Mouse (Mus musculus) CH12.LX (cell line): Measurements from ENCODE around the gene Cys1. TPM values are rescaled to one million over a fixed set of nuclear protein-coding genes. Genes with fewer than 3 reads are reported as not detected.

Experiments used
- DNase-seq: peaks from one replicate; pipeline ENCODE4 v3.0.0-alpha.2; 2013; ENCODE audit errors: extremely low read depth
- H3K27ac ChIP-seq: 2 replicates; pipeline ENCODE4 v1.5.1; 2012; ENCODE audit warnings: low read depth, mild to moderate bottlenecking, control low read depth, moderate library complexity; ENCODE audit not compliant: insufficient read depth
- H3K27me3 ChIP-seq: replicated peaks from 2 replicates; pipeline ENCODE3; 2012; ENCODE audit warnings: inconsistent platforms
- H3K36me3 ChIP-seq, 2 experiments: replicated peaks in 1 of 2; 2 replicates each; pipeline versions ENCODE3 to v1.6.1; 2012; ENCODE audit warnings: inconsistent platforms in 1 of 2, low read length in 1 of 2, mild to moderate bottlenecking in 1 of 2, mixed read lengths in 1 of 2, moderate library complexity in 1 of 2; ENCODE audit not compliant: control insufficient read depth in 1 of 2, insufficient read depth in 1 of 2
- H3K4me1 ChIP-seq, 2 experiments: 2 replicates each; pipeline ENCODE4 v1.6.1; 2012; ENCODE audit warnings: inconsistent platforms in 1 of 2, moderate library complexity in 1 of 2; ENCODE audit not compliant: insufficient read depth in 2 of 2, control insufficient read depth in 1 of 2
- H3K4me2 ChIP-seq: 2 replicates; pipeline ENCODE4 v1.6.1; 2012; ENCODE audit warnings: low read depth, mild to moderate bottlenecking, control low read depth; ENCODE audit not compliant: poor library complexity, insufficient read depth, severe bottlenecking
- H3K4me3 ChIP-seq, 3 experiments: fragments of 150-350 bp in 1 of 3; sonication (generic) in 1 of 3; replicated peaks in 1 of 3; 2 replicates each; pipeline versions ENCODE3 to v1.5.1; 2011 to 2012; ENCODE audit warnings: low read depth in 2 of 3, low read length in 2 of 3, mild to moderate bottlenecking in 2 of 3, moderate library complexity in 2 of 3, control low read depth in 1 of 3, improper control_type of control experiment in 1 of 3, inconsistent platforms in 1 of 3, mixed read lengths in 1 of 3; ENCODE audit not compliant: poor library complexity in 1 of 3
- H3K79me2 ChIP-seq: replicated peaks from 2 replicates; pipeline ENCODE4 v1.6.1; 2012; ENCODE audit warnings: mild to moderate bottlenecking, moderate library complexity; ENCODE audit not compliant: control insufficient read depth, poor library complexity, insufficient read depth, severe bottlenecking; ENCODE audit errors: extremely low read depth
- H3K9ac ChIP-seq: 2 replicates; pipeline ENCODE4 v1.6.1; 2012; ENCODE audit warnings: low read depth, mild to moderate bottlenecking, control low read depth, moderate library complexity; ENCODE audit not compliant: insufficient read depth
- H3K9me3 ChIP-seq: replicated peaks from 2 replicates; pipeline ENCODE3; 2012; ENCODE audit warnings: low read length, inconsistent platforms, mixed read lengths
- CHD1 ChIP-seq: IDR thresholded peaks from 2 replicates; pipeline ENCODE4 v1.6.1; 2012; ENCODE audit warnings: low read depth, low read length, improper control_type of control experiment, inconsistent platforms
- CTCF ChIP-seq, 2 experiments: IDR thresholded peaks in 1 of 2; conservative IDR thresholded peaks in 1 of 2; 2 replicates each; pipeline ENCODE4 v1.5.1; 2011 to 2012; ENCODE audit warnings: low read depth in 2 of 2, low read length in 2 of 2, improper control_type of control experiment in 1 of 2, inconsistent platforms in 1 of 2, mild to moderate bottlenecking in 1 of 2, moderate library complexity in 1 of 2
- E2F4 ChIP-seq: IDR thresholded peaks from 2 replicates; pipeline ENCODE4 v1.6.1; 2011; ENCODE audit warnings: low read depth, low read length, improper control_type of control experiment; ENCODE audit not compliant: insufficient replicate concordance
- ELF1 ChIP-seq: IDR thresholded peaks from 2 replicates; pipeline ENCODE4 v1.6.1; 2014; ENCODE audit warnings: low read depth, mild to moderate bottlenecking, inconsistent platforms, low read length, improper control_type of control experiment
- EP300 ChIP-seq: IDR thresholded peaks from 2 replicates; pipeline ENCODE4 v1.6.1; 2011; ENCODE audit warnings: low read length, improper control_type of control experiment
- GABPA ChIP-seq: IDR thresholded peaks from 2 replicates; pipeline ENCODE4 v1.6.1; 2012; ENCODE audit warnings: low read depth, low read length, improper control_type of control experiment, inconsistent platforms; ENCODE audit not compliant: insufficient replicate concordance
- IRF4 ChIP-seq: IDR thresholded peaks from 2 replicates; pipeline ENCODE4 v1.6.1; 2014; ENCODE audit warnings: low read depth, mild to moderate bottlenecking, inconsistent platforms, low read length, improper control_type of control experiment
- JUND ChIP-seq: conservative IDR thresholded peaks from 2 replicates; pipeline ENCODE4 v1.6.1; 2011; ENCODE audit warnings: low read depth, low read length, improper control_type of control experiment
- KAT2A ChIP-seq: IDR thresholded peaks from 2 replicates; pipeline ENCODE4 v1.6.1; 2012; ENCODE audit warnings: low read length, improper control_type of control experiment, inconsistent platforms; ENCODE audit not compliant: insufficient replicate concordance
- MAFK ChIP-seq: IDR thresholded peaks from 2 replicates; pipeline ENCODE4 v1.6.1; 2011; ENCODE audit warnings: low read length, improper control_type of control experiment; ENCODE audit not compliant: insufficient replicate concordance
- MAX ChIP-seq: IDR thresholded peaks from 2 replicates; pipeline ENCODE4 v1.6.1; 2011; ENCODE audit warnings: low read length, improper control_type of control experiment
- MXI1 ChIP-seq: IDR thresholded peaks from 2 replicates; pipeline ENCODE4 v1.6.1; 2011; ENCODE audit warnings: mild to moderate bottlenecking, low read depth, low read length, improper control_type of control experiment
- MYC ChIP-seq: IDR thresholded peaks from 2 replicates; pipeline ENCODE4 v1.6.1; 2011; ENCODE audit warnings: low read depth, mild to moderate bottlenecking, improper control_type of control experiment, low read length
- NELFE ChIP-seq: IDR thresholded peaks from 2 replicates; pipeline ENCODE4 v1.6.1; 2011; ENCODE audit warnings: low read depth, low read length, improper control_type of control experiment
- NRF1 ChIP-seq: IDR thresholded peaks from 2 replicates; pipeline ENCODE4 v1.6.1; 2014; ENCODE audit warnings: low read depth, mild to moderate bottlenecking, inconsistent platforms, low read length, improper control_type of control experiment, moderate library complexity
- POLR2A ChIP-seq: IDR thresholded peaks from 2 replicates; pipeline ENCODE4 v1.6.1; 2011; ENCODE audit warnings: low read depth, mild to moderate bottlenecking, improper control_type of control experiment, low read length
- RAD21 ChIP-seq: IDR thresholded peaks from 2 replicates; pipeline ENCODE4 v1.6.1; 2011; ENCODE audit warnings: low read depth, mild to moderate bottlenecking, low read length, improper control_type of control experiment, moderate library complexity
- SIN3A ChIP-seq: IDR thresholded peaks from 2 replicates; pipeline ENCODE4 v1.6.1; 2012; ENCODE audit warnings: low read length, improper control_type of control experiment, inconsistent platforms
- SMC3 ChIP-seq: IDR thresholded peaks from 2 replicates; pipeline ENCODE4 v1.6.1; 2011; ENCODE audit warnings: low read depth, low read length, improper control_type of control experiment
- TBP ChIP-seq: conservative IDR thresholded peaks from 2 replicates; pipeline ENCODE4 v1.6.1; 2011; ENCODE audit warnings: low read depth, low read length, improper control_type of control experiment
- TCF12 ChIP-seq: IDR thresholded peaks from 2 replicates; pipeline ENCODE4 v1.6.1; 2014; ENCODE audit warnings: low read depth, mild to moderate bottlenecking, inconsistent platforms, low read length, improper control_type of control experiment
- UBTF ChIP-seq: IDR thresholded peaks from 2 replicates; pipeline ENCODE4 v1.6.1; 2012; ENCODE audit warnings: low read depth, mild to moderate bottlenecking, inconsistent platforms, low read length, improper control_type of control experiment, moderate library complexity
- USF1 ChIP-seq: IDR thresholded peaks from 2 replicates; pipeline ENCODE4 v1.6.1; 2014; ENCODE audit warnings: low read depth, mild to moderate bottlenecking, inconsistent platforms, low read length, improper control_type of control experiment
- USF2 ChIP-seq: conservative IDR thresholded peaks from 2 replicates; pipeline ENCODE4 v1.6.1; 2011; ENCODE audit warnings: low read depth, low read length, improper control_type of control experiment
- ZKSCAN1 ChIP-seq: IDR thresholded peaks from 2 replicates; pipeline ENCODE4 v1.6.1; 2012; ENCODE audit warnings: low read depth, inconsistent platforms, low read length, improper control_type of control experiment, borderline replicate concordance
- ZMIZ1 ChIP-seq: IDR thresholded peaks from 2 replicates; pipeline ENCODE4 v1.6.1; 2012; ENCODE audit warnings: low read depth, mild to moderate bottlenecking, inconsistent platforms, low read length, improper control_type of control experiment
- ZNF384 ChIP-seq: IDR thresholded peaks from 2 replicates; pipeline ENCODE4 v1.6.1; 2012; ENCODE audit warnings: low read depth, low read length, improper control_type of control experiment, inconsistent platforms
- dilution Hi-C: fragments of 300-500 bp; cut with MboI; formaldehyde crosslinking; loops from 2 replicates; pipeline ENCODE4 v1.14.3; 2020; ENCODE audit warnings: low sequenced_read_pairs; ENCODE audit not compliant: extremely low pct_unique_long_range_greater_than_20kb, extremely low pct_ligation_motif_present
- in situ Hi-C: fragments of 300-500 bp; cut with MboI; formaldehyde crosslinking; loops from 3 replicates; pipeline ENCODE4 v1.14.3; 2019; ENCODE audit warnings: low sequenced_read_pairs, low pct_ligation_motif_present, low pct_unique_long_range_greater_than_20kb, mixed read lengths
- polyA plus RNA-seq: library from polyadenylated mRNA; unstranded; fragments of >175 nt; gene quantifications from 2 replicates; pipeline ENCODE4 v1.2.1, GENCODE M21; 2012; ENCODE audit warnings: low read depth; ENCODE audit not compliant: insufficient read length
- total RNA-seq, 2 experiments: library from RNA; depleted of rRNA; stranded (reverse); fragments of 300-350 nt in 1 of 2; fragments of >200 nt in 1 of 2; gene quantifications; 2 replicates each; pipeline ENCODE4 v1.2.3; 2012 to 2014

The Cys1 gene
- total and polyA plus RNA-seq, 3 experiments, result not detected

GRCm38 (mm10) chr12:24706764-24707479 is 25.3 kb upstream of the Cys1 start (continued):
- no peak for TF ChIP-seq EP300
- peak; percentile 68 for TF ChIP-seq TCF12
- TF ChIP-seq CHD1, result peak; percentile 68; the same call in 1 of the 2 replicates
- TF ChIP-seq IRF4, result peak; percentile 47; the same call in 1 of the 2 replicates
- TF ChIP-seq USF1, result no peak
- TF ChIP-seq UBTF, result no peak
- peak; percentile 76; the same call in 1 of the 2 replicates for TF ChIP-seq NELFE
- TF ChIP-seq GABPA, result no peak
- peak; percentile 61; the same call in 1 of the 2 replicates for TF ChIP-seq TBP
- TF ChIP-seq ZKSCAN1, result no peak
- TF ChIP-seq ZNF384, result no peak
- TF ChIP-seq, all 38 proteins: peak for 15

GRCm38 (mm10) chr12:24705502-24706263 is 24.1 kb upstream of the Cys1 start:
- H3K4me2 ChIP-seq, result no peak overlapping the region
- no peak overlapping the region for H3K4me3 ChIP-seq
- peak overlapping the region; percentile 85; the same call in 1 of the 2 replicates for H3K9ac ChIP-seq
- dilution Hi-C loops, result no loop called here
- no peak for TF ChIP-seq SIN3A
- no peak for TF ChIP-seq MAFK
- no peak for TF ChIP-seq GABPA
- TF ChIP-seq MXI1, result no peak
- no peak for TF ChIP-seq SMC3
- TF ChIP-seq ELF1, result no peak
- TF ChIP-seq POLR2A, result no peak
- TF ChIP-seq CTCF (conservative IDR thresholded peaks at IDR 0.05 in 1 of 2, IDR thresholded peaks at IDR 0.05 in 1 of 2; ENCODE audit: low read depth in 2 of 2, low read length in 2 of 2), result no peak
- no peak for TF ChIP-seq KAT2A
- no peak for TF ChIP-seq USF1
- no peak for TF ChIP-seq RAD21
- TF ChIP-seq JUND, result no peak
- TF ChIP-seq USF2, result no peak
- no peak for TF ChIP-seq NRF1
- no peak for TF ChIP-seq E2F4
- TF ChIP-seq MAX, result no peak
- no peak for TF ChIP-seq ZMIZ1
- no peak for TF ChIP-seq MYC
- TF ChIP-seq, all 38 proteins: peak for 0
- in situ Hi-C loops, result no loop called here
- H3K9me3 ChIP-seq, result no peaks in the 10 kb centered on the region
- DNase-seq, result no peak
- peaks cover 21% of the 10 kb centered on the region for H3K79me2 ChIP-seq
- H3K36me3 ChIP-seq, result peaks cover 5 to 31% of the 10 kb centered on the region in 2 experiments
- H3K27me3 ChIP-seq, result no peaks in the 10 kb centered on the region
- H3K4me1 ChIP-seq, result peaks cover 6 to 29% of the 10 kb centered on the region in 2 experiments; a peak in 3 of 4 replicates
- no peak overlapping the region for H3K27ac ChIP-seq
